Mouse (Mus musculus) erythroblast, embryonic 14.5 days (primary cell): Measurements from ENCODE around the gene Whamm.

Experiments used
- GATA1 ChIP-seq: IDR thresholded peaks from 2 replicates; pipeline ENCODE4 v1.6.1; 2012; ENCODE audit warnings: low read length, inconsistent platforms, mixed read lengths
- TAL1 ChIP-seq: IDR thresholded peaks from 3 replicates; pipeline ENCODE4 v1.6.1; 2012; ENCODE audit warnings: low read length, inconsistent platforms, mixed read lengths

GRCm38 (mm10) chr7:81585326-81585725 lies 14.3 kb downstream of the Whamm start:
- TF ChIP-seq GATA1 (no peak), TAL1 (no peak)
